Mouse (Mus musculus): ENCODE results near the gene Gm14412.
"Not testable (repeated sequence)": the region's sequence is repeated elsewhere in the genome, so short reads cannot be mapped to it uniquely, and the experiment has no call there.

The Gm14412 gene

DNA sequence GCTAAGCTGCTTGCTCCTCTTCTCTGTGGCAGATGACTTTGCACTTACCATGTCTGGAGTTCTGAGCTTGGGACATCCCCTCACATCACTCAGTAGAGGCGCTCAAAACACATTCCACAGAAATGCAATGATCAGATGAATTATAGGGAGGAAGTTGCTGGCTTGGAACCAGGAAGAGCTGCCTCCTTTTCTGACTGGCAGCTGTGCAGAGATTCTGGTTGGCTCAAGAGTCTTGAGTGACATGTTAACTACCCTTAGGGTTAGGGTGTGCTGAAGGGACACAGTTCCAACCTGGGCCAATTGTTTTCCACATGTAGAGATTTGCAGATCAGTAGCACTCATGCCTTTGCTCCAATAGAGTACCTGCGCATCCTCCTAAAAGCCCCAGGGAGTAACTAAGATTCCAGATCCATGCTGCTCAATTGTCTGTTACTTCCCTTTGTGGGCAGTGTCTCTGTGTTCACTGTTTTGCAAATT lies at the start of gene Gm14412:
Gm14412 (minus strand) TSS at position 51 of the 477 bp plus-strand sequence.
- not testable (repeated sequence) for DNase-seq

DNA sequence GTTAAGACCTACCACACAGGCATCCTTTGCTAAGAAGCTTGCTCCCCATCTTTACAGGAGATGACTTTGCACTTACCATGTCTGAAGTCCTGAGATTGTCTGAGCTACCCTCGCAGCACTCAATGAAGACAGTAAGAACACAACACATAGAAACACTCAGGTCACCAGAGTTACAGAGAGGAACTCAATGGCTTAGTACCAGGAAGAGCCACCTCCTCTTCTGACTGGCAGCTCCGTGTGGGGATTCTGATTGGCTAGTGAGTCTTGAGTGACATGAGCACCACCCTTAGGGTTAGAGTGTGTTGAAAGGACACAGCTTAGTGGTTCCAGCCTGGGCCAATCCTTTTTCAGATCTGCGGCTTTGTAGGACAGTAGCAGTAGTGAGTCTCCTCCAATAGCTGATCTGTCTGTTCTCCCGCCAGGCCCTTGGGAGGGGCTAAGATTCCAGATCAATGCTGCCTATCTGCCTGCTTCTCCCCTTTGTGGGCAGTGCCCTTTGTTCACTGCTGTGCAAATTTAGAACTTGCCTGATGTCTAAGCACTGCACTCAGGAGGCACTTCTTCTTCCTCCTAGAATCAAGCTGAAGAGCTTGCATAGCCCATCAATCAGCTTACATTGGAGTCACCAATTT lies 5.7 kb upstream of the Gm14412 start:
- DNase-seq, result peak in 1 of 2 experiments; percentile 36

DNA sequence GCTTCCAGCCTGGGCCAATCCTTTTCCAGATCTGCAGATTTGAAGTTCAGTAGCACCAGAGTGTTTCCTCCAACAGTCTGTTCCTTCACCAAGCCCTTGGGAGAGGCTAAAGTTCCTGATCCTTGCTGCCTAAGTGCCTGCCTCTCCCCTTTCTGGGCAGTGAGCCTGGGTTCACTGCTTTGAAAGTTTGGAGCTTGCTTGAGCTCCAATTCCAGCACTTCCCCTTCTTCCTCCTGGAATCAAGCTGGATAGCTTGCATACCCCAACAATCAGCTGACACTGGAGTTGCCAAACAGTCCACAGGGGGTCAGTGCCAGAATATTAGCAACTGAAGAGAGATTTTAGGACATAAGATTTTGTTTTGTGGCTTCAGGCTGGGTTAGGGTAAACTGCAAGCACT lies 2.7 kb downstream of the Gm14412 start:
- DNase-seq, result peak; percentile 44 to 60

DNA sequence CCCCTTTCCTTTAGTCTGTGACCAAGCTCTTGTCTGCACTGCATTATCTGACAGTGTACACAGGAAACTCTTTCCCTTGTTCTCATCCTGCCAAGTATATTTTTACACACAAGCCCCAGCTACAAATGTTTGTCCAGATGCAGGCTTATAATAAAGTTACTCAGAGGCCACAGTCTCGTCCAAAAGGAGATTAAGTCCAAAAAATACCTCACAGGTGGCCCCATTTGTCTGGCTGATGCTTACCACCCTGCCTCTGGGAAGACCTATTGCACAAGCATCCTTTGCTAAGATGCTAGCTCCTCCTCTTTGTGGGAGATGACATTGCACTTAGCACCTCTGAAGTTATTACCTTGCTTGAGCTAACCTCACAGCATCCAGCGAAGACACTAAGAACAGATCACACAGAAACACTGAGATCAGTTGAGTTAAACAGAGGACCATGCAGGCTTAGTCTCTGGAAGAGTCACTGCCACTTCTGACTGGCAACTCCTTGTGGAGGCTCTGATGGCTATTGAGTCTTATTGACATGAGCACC lies 3.3 kb downstream of the Gm14412 start:
- DNase-seq, result peak in 1 of 2 experiments; percentile 32

DNA sequence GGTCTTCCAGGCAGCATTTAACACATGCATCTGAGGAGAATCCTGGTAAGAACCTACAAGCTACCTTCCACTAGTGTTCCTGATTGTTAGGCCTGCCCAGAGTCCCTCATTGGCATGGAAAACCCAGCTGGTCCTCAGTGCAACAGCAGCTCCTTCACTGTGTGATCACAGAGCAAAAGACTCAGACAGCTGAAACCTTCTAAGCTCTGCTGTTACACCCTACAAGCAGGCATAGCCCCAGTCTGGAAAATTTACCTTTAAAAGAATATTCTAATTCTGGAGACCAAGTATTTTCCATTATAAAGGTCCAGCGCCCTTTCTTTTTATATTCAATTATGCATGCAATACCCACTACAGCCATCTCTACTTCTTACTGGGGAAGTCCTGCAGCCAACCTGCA lies 5.1 kb downstream of the Gm14412 start:
- peak in 1 of 2 experiments; percentile 34 for DNase-seq

DNA sequence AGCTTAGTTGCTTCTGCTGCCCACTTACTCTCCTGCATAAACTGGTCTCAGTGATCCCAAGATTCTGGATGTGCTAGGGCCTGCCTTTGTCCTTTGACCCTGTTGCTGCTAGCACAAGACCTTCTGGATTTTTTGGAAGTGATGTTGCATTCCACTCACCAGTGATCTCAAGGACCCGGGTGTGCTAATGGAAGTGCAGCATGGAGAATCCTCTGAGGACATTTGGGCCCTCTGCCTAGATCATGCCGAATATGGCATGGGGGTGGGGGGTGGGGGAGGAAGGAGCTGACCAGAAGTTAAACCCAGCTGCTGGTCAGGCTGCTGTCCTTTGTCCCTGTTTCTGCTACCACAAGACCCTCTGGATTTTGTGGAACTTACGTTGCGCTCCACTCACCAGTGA lies 14.5 kb downstream of the Gm14412 start:
- DNase-seq, result peak in 1 of 2 experiments; percentile 33

DNA sequence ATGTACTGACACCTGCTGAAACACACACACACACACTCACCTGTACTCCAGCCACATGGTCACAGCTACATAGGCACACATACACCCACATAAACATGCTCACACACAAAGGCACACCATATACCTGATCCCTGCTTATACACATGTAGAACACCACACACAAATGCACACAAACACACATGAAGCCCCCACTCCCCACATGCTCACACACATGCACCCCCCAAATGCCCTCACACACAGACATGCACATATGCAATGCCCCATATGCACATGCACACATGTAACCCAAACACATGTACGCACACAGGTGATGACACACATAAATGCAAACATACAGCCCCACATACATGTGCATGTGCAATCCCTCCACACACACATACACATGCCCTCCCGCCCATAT lies 19.1 kb downstream of the Gm14412 start:
- not testable (repeated sequence) for DNase-seq

DNA sequence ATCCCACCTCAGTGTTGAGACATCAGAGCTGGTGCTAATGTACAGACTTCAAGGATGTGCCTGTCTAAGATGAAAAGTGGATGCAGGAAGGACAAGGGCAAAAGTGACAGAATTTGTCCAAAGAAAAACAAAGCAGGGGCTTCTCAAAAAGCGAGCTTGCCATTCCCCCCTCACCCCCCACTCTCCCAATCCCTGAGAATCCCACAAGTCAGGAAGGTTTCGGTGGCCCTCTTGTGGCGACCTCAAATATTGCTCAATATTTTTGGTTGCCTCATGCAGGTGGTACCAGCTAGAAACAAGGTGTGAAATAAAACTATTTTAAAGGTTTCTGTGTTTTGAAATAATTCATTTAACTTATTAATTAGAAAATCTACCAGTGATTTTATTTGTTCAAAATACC lies 40.4 kb downstream of the Gm14412 start:
- DNase-seq, result not testable (repeated sequence)

DNA sequence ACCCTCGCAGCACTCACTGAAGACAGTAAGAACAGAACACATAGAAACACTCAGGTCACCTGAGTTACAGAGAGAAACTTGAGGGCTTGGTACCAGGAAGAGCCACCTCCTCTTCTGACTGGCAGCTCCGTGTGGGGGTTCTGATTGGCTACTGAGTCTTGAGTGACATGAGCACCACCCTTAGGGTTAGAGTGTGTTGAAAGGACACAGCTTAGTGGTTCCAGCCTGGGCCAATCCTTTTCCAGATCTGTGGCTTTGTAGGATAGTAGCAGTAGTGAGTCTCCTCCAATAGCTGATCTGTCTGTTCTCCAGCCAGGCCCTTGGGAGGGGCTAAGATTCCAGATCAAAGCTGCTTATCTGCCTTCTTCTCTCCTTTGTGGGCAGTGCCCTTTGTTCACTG lies 46.4 kb downstream of the Gm14412 start:
- not testable (repeated sequence) for DNase-seq

DNA sequence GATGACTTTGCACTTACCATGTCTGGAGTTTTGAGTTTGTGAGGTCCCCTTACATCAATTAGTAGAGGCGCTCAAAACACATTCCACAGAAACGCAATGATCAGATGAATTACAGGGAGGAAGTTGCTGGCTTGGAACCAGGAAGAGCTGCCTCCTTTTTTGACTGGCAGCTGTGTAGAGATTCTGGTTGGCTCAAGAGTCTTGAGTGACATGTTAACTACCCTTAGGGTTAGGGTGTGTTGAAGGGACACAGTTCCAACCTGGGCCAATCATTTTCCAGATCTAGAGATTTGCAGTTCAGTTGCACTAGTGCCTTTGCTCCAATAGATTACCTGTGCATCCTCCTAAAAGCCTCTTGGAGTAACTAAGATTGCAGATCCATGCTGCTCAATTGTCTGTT lies 51.9 kb downstream of the Gm14412 start:
- not testable (repeated sequence) for DNase-seq

DNA sequence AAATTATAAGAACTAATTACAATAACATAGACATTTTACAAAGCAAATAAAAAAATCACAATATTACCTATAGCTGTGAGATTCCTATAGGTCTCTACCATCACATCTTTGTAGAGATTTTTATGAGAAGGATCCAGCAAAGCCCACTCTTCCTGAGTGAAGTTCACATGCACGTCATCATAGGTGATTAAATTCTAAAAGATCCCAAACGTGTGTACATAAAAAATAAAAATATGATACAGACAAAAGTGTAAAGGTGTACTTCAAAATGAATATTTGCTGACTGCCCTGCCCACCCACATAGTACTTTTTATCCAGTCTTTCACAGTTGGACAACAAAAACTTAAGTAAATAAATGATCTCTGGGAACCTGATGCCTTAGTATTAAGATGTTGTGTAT lies 57.2 kb downstream of the Gm14412 start, which contains the start of gene Gm14409:
Gm14409 (minus strand) TSS at position 101 of the 400 bp plus-strand sequence.
- DNase-seq, result not testable (repeated sequence)
